Mouse (Mus musculus): Measurements from ENCODE around the gene Ambra1.

Gene Ambra1

GRCm38 (mm10) chr2:91939303-91939935 lies 209.5 kb downstream of the Ambra1 start:
- DNase-seq: peak; percentile 69 to 75

DNA sequence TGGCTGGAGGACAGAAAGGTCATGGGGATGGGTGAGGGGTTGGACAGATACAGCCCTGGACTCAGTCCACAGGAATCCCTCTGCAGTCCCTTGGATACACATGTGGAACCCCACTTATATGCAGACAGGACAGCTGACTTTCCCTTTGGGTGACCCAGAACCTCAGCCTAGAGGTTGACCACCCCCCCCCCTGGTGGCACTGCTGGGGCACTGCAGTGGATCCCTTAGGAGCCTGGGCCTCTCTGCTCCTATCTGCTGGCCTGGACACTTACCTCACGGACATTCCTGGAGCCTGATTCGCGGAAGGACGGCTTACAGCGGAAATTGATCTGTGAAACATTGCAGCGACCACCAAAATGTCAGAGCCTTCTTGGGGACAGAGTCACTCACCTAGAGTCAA lies 212.4 kb downstream of the Ambra1 start:
- DNase-seq: no peak

GRCm38 (mm10) chr2:91944170-91944950 lies 214.4 kb downstream of the Ambra1 start:
- peak in 1 of 2 experiments; percentile 76 for DNase-seq

- DNase-seq: no peak
These were observed 215.5 kb downstream of the Ambra1 start, which contains the start of gene Gm9821 for GRCm38 (mm10) chr2:91945483-91945882. Gene Gm9821, plus strand, starts transcription at chr2:91945703.

GRCm38 (mm10) chr2:91946836-91947235 lies 216.9 kb downstream of the Ambra1 start:
- no peak for DNase-seq

DNA sequence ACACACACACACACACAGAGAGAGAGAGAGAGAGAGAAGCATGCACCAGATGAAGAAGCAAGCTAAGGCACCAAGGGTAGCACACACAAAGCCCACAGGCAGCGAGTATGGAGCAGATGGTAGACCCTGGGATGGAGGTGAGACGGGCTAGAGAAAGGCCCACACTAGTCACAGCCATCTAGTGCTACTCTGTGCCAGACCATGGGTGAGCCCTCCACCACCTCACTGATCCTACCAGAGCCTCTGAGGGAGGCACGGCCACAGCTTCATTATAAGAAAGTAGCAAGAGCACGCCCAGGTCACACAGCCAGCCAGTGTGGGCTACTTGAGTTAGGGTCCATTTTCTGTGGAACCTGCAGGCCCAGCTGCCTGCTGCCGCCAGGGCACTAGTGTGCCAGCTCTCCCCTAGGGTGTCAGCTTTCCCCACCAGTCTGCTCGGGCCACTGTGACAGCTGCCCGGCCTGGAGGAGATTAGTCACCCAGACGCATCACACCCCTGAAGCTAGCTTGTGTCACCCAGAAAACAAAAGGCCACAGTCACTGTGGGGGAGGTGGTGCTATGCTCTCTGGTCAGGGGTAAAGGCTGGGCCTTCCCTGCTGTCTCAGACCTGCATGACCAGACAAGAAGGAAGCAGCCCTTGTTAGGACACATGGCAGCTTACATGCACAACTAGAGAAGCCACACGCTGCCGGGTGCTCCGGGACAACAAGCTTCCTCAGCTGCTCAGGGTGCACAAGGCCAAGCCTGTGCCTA lies 217.6 kb downstream of the Ambra1 start:
- no peak for DNase-seq

DNA sequence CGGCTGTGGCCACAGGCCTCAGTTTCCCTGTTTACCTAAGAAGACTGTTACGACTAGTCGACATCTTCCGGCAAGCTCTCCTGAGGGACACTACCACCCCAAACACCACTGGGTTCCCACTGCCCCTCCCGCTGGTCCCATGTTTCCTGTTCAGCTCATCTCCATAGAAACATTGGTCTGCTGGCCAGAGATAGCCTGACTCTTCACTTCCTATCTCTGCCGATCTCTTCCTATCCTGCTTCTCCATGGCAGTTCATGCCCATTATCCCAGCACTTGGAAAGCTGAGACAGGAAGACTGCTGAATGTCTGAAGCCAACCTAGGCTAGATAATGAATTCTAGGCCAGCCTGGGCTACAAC lies 218.2 kb downstream of the Ambra1 start:
- no peak for DNase-seq

- no peak for DNase-seq
These were observed 218.9 kb downstream of the Ambra1 start for GRCm38 (mm10) chr2:91948792-91949241.

GRCm38 (mm10) chr2:91949411-91950274 lies 219.7 kb downstream of the Ambra1 start:
- DNase-seq: peak; percentile 78 to 83

DNA sequence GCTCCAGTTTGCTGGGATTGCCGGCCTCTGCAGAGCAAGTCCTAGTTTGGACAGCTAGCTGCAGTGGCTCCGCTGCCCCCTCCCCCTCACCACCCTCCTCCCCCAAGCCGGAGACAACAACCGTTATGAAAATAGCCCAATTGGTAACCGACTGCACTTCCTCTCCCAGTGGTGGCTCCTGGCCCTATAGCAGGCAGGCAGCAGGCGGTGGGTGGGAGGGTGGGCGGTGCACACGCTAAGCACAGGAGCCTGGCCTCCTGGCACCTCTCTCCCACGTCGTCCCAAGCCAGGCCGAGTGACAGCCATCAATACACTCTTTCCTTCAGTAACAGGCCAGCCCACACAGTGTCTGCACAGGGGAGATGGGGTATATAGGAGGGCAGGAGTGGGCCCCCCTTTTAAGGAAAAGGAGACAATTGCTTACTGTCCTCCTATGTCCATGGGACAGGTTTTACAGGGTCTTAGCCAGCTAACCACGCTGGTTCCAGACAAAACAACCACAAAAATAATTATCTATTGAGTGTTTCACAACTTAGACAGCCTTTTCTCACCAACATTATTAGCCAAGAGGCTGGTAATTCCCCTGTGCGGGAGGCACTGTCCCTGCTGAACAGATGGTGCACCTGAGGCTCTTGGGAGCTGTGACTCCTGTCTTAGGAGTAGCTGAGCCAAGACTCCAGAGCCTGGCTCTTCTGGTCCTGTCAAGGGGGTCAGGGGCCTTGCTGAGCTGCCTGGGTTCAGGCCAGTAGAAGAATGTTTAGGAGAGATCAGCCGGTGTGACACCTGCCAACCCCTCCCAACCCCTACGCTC lies 220.5 kb downstream of the Ambra1 start:
- DNase-seq: no peak

GRCm38 (mm10) chr2:91953825-91954224 lies 223.9 kb downstream of the Ambra1 start:
- DNase-seq: peak; percentile 74 to 84

DNA sequence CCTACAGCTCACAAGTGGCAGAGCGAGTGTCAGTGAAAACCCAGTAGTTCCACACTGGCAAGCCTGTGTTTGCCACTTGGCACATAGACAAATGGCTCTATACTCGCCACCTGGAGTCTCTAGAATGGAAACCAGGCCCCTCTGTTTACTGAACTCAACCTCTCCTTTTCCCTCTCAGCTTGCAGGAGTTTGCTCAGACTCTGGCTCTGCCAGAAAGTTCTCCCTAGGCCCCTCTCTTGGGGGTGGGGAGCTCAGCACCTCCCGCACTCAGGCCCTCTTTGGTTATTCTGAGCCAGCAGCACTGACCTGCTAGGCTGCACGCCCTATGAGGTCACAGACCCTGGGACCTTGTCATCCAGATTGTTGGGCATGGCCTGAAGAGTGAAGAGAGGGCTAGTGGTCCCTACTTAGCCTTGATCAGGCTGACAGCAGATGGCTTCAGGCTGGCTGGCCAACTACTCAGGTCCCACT lies 225.2 kb downstream of the Ambra1 start:
- DNase-seq: no peak

- no peak for DNase-seq
These were observed 225.9 kb downstream of the Ambra1 start for GRCm38 (mm10) chr2:91955875-91956274.

DNA sequence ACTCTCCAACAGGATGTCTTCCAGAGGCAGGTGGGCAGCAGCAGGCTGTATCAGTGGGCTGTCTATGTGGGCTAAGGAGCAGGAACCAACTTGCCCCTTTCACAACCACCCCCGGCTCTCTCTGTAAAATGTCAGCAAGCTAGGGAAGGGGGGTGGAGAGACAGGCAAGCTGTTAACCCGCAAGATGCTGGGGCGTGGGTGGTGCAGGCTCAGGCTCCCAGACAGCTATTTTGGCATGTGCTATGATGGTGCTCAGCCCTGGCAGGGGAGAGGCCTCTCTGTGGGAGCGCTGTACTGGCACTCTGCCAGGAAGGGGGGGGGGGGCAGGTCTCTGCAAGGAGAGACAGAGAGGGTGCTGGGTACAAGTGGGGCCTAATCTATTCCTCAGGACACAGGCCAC lies 227.2 kb downstream of the Ambra1 start:
- no peak for DNase-seq

- DNase-seq: no peak
These were observed 228.1 kb downstream of the Ambra1 start for GRCm38 (mm10) chr2:91958049-91958448.

DNA sequence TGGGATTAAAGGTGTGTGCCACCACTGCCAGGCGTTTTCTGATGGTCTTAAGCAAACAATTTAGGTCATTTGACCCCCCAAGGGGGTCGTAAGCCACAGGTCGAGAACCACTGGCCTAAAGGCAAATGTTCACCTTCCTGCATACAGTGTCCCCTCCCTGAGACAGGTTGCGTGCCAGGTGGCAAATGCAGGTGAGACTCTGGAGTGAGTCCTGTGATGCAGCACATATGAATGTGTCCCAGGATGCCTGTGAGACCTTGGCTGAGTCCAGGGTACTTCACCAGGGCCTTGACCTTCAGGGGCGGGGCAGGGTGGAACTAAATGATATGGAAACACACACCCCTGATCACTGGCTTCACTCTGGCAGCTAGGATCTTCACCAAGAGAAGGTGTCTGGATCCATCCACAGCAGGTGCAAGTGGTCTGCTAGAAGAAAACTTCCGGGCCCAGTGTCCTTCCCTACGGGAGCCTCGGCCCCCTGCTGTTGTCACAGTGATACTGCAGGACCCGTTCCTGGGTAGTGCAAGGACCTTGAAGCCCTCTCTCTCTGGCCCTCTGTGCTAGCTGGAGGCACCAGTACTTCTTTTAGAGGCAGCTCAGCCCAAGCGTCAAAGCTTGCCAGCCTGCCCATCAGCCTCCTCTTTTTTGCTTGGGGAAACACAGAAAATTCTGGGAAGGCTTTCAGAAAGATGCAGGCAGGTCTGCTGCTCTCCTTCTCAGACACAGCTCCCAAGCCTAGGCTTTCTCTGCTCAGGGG lies 228.9 kb downstream of the Ambra1 start:
- DNase-seq: no peak

GRCm38 (mm10) chr2:91959544-91960410 lies 229.8 kb downstream of the Ambra1 start:
- DNase-seq: no peak

DNA sequence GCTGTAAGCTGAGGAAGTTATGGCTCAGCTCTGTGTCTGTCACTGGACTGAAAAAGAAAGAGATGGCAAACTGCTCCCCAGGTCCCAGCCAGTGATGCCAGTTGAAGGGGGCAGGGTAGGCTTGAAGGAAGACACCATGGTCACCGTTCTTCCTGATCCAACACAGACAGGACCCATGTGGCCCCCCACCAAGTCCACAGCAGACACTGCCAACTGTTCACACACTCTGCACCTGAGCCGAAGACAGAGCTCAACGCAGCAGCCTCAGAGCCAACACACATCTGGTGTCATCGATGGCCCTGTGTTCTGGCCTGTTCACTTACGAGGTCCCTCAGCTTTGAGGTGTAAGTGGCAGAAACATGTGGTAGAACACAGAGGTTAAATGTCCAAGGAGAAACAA lies 230.5 kb downstream of the Ambra1 start:
- no peak for DNase-seq

- DNase-seq: peak; percentile 57 to 76
These were observed 232.2 kb downstream of the Ambra1 start for GRCm38 (mm10) chr2:91961901-91962761.
